Mouse (Mus musculus) naive thymus-derived CD4-positive, alpha-beta T cell, adult 2 months (primary cell): ENCODE results near the gene Styk1.
A peak's percentile ranks its signal among the peaks of the same experiment; 100 is the strongest.

Source experiments
- DNase-seq: peaks from one replicate; pipeline ENCODE4 v3.0.0-alpha.2; 2011; ENCODE audit warnings: low read depth

The Styk1 gene

GRCm38 (mm10) chr6:131369866-131370616 lies 16.6 kb upstream of the Styk1 start:
- DNase-seq = no peak

- peak; percentile 33 for DNase-seq
Observed at GRCm38 (mm10) chr6:131367101-131367500, 13.7 kb upstream of the Styk1 start.

- DNase-seq = no peak
Observed at GRCm38 (mm10) chr6:131364353-131364752, 11.0 kb upstream of the Styk1 start.

- no peak for DNase-seq
Observed at GRCm38 (mm10) chr6:131362987-131363765, 9.8 kb upstream of the Styk1 start.

- DNase-seq = no peak
Observed at GRCm38 (mm10) chr6:131360693-131361092, 7.3 kb upstream of the Styk1 start.

- no peak for DNase-seq
Observed at GRCm38 (mm10) chr6:131359543-131359942, 6.1 kb upstream of the Styk1 start.

GRCm38 (mm10) chr6:131354913-131355312 lies 1.5 kb upstream of the Styk1 start:
- no peak for DNase-seq

- no peak for DNase-seq
Observed at GRCm38 (mm10) chr6:131347026-131347425, 6.4 kb downstream of the Styk1 start.

- no peak for DNase-seq
Observed at GRCm38 (mm10) chr6:131344346-131344745, 9.1 kb downstream of the Styk1 start.

GRCm38 (mm10) chr6:131340082-131340481 lies 13.3 kb downstream of the Styk1 start:
- DNase-seq = no peak

- no peak for DNase-seq
Observed at GRCm38 (mm10) chr6:131339309-131339708, 14.1 kb downstream of the Styk1 start.

GRCm38 (mm10) chr6:131338787-131339186 lies 14.6 kb downstream of the Styk1 start:
- DNase-seq = no peak

- no peak for DNase-seq
Observed at GRCm38 (mm10) chr6:131327076-131327475, 26.3 kb downstream of the Styk1 start.

- no peak for DNase-seq
Observed at GRCm38 (mm10) chr6:131321854-131322639, 31.4 kb downstream of the Styk1 start.

GRCm38 (mm10) chr6:131316155-131317101 lies 37.0 kb downstream of the Styk1 start:
- no peak for DNase-seq

GRCm38 (mm10) chr6:131308031-131308430 lies 45.4 kb downstream of the Styk1 start:
- no peak for DNase-seq

- no peak for DNase-seq
Observed at GRCm38 (mm10) chr6:131304776-131305175, 48.6 kb downstream of the Styk1 start.

- DNase-seq = no peak
Observed at GRCm38 (mm10) chr6:131298531-131298930, 54.9 kb downstream of the Styk1 start.

GRCm38 (mm10) chr6:131294435-131295112 lies 58.8 kb downstream of the Styk1 start:
- DNase-seq = peak; percentile 13

- DNase-seq = peak; percentile 61
Observed at GRCm38 (mm10) chr6:131293916-131294315, 59.5 kb downstream of the Styk1 start.
